In the genomic region with DNA sequence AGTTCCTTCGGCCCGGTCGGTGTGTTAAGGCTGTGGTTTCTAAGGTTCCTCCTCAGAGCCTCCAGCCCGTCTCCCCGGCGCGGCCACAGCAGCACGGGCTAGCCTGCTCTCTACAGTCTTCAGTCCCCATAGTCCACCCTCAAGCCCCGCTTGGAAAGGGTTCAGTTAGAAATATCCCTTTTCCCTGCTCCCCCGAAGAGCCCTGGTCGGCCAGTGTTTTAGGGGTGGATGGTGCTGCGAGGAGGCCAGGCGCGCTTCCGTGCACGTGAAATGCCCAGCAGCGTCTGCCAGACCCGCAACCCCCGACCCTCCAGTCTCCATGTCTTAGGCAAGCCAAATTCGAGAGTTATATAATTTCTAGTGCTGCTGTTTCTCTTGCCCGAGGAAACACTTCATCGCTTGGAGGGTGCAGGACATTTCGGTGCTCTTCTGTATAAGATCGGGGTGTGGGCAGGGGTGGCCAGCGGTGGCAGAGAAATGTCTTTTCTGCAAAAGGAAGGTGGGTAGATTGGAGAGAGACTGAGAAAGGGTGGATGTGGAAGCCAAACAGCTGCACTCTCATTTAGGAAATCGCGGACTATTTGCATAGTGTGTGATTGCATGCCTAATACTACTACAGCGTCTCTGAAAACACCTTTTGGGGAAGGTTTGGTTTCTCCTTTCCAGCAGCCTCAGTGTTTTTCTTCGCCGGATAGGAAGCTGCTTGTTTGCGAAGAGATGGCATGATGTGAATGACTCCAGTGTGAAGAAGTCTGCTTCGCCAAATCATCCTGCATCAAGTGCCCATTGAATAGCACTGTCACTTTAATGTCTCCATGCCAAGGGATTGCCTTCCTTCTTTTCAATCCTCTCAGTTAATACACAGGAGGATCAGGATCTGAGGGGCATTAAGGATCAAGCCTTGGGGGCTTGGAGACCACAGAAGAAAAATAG, we compare ENCODE assay signal across 8 mouse cellular contexts. TPM values are rescaled to one million over a fixed set of nuclear protein-coding genes. Genes with fewer than 3 reads are reported as not detected.
DNase-seq lines count a peak whose midpoint lies in the region; ATAC-seq and TF ChIP-seq lines count a peak whose summit lies in the region.

A gene (plus strand): TSS at position 360 of the 933 bp plus-strand sequence.

- H3K4me1 ChIP-seq in forebrain, embryonic 11.5 days (replicated peaks; ENCODE audit: control insufficient read depth, insufficient read depth, low read length): peaks cover 3% of the 10 kb centered on the region; the same call in 1 of the 2 replicates
- H3K4me1 ChIP-seq in intestine, postnatal 0 days (replicated peaks; ENCODE audit: control insufficient read depth, insufficient read depth, low read length): 0 out of 2 replicates have a peak, but pooled peaks cover 3% of the 10 kb centered on the region
- peaks cover 10% of the 10 kb centered on the region for H3K4me1 ChIP-seq in lung, embryonic 16.5 days (replicated peaks; ENCODE audit: control insufficient read depth, insufficient read depth, low read length)

- no peaks in the 10 kb centered on the region for H3K36me3 ChIP-seq in forebrain, embryonic 11.5 days (ENCODE audit: control insufficient read depth, insufficient read depth, low read length)
- 0 out of 2 replicates have a peak, but pooled peaks cover 6% of the 10 kb centered on the region for H3K36me3 ChIP-seq in intestine, postnatal 0 days (ENCODE audit: control insufficient read depth, insufficient read depth)
- no peaks in the 10 kb centered on the region for H3K36me3 ChIP-seq in lung, embryonic 16.5 days (ENCODE audit: control insufficient read depth, insufficient read depth, low read length)

- 1% methylated on average over 32 of the region's 32 CpGs for WGBS in forebrain, embryonic 11.5 days
- WGBS in intestine, postnatal 0 days: under 1% methylated on average over 32 of the region's 32 CpGs
- under 1% methylated on average over 32 of the region's 32 CpGs for WGBS in lung, embryonic 16.5 days

- no peaks in the 10 kb centered on the region for H3K27me3 ChIP-seq in forebrain, embryonic 11.5 days (ENCODE audit: control insufficient read depth, insufficient read depth, low read length)
- H3K27me3 ChIP-seq in intestine, postnatal 0 days (replicated peaks; ENCODE audit: control insufficient read depth, insufficient read depth, low read length): peaks cover 7% of the 10 kb centered on the region
- peaks cover 9% of the 10 kb centered on the region for H3K27me3 ChIP-seq in lung, embryonic 16.5 days (ENCODE audit: control insufficient read depth, insufficient read depth, low read depth, low read length)

- no peak within 1 kb of the TSS for H3K27ac ChIP-seq in forebrain, embryonic 11.5 days (ENCODE audit: low read depth, low read length)
- H3K27ac ChIP-seq in intestine, postnatal 0 days (ENCODE audit: low read depth, low read length): peak within 1 kb of the TSS; percentile 71
- H3K27ac ChIP-seq in lung, embryonic 16.5 days (ENCODE audit: low read length): peak within 1 kb of the TSS; percentile 70

- H3K9ac ChIP-seq in forebrain, embryonic 11.5 days (ENCODE audit: low read length): peak within 1 kb of the TSS; percentile 68
- peak within 1 kb of the TSS; percentile 66 for H3K9ac ChIP-seq in intestine, postnatal 0 days (ENCODE audit: low read depth, low read length)
- peak within 1 kb of the TSS; percentile 78 for H3K9ac ChIP-seq in lung, embryonic 16.5 days (ENCODE audit: low read length)

- peak; percentile 45 to 55 for DNase-seq in kidney, postnatal 36 days
- no peak for DNase-seq in kidney, adult 18-20 months
- no peak for DNase-seq in adrenal gland, adult 2 months
- no peak for DNase-seq in forebrain, embryonic 11.5 days (ENCODE audit: low spot score)
- DNase-seq in right cerebral cortex, postnatal 36 days (ENCODE audit: low spot score in 2 of 2): peak; percentile 24 to 47
- DNase-seq in natural killer cell, adult 2 months (ENCODE audit: low spot score in 2 of 2): no peak

- no peaks in the 10 kb centered on the region for H3K9me3 ChIP-seq in forebrain, embryonic 11.5 days (ENCODE audit: control insufficient read depth, low read length)
- no peaks in the 10 kb centered on the region for H3K9me3 ChIP-seq in intestine, postnatal 0 days (ENCODE audit: control insufficient read depth)
- H3K9me3 ChIP-seq in lung, embryonic 16.5 days (ENCODE audit: control insufficient read depth, low read length): no peaks in the 10 kb centered on the region

- H3K4me2 ChIP-seq in forebrain, embryonic 11.5 days (ENCODE audit: low read depth, low read length, severe bottlenecking): peak within 1 kb of the TSS; percentile 79
- peak within 1 kb of the TSS; percentile 96 for H3K4me2 ChIP-seq in intestine, postnatal 0 days (replicated peaks; ENCODE audit: low read depth)
- peak within 1 kb of the TSS; percentile 62 for H3K4me2 ChIP-seq in lung, embryonic 16.5 days (ENCODE audit: low read depth, low read length)

- no peak for TF ChIP-seq CTCF in intestine, postnatal 0 days (IDR thresholded peaks at IDR 0.05; ENCODE audit: low read depth)

- no peak for ATAC-seq in forebrain, embryonic 11.5 days (replicated peaks; ENCODE audit: low FRiP score)
- peak; percentile 74 for ATAC-seq in intestine, postnatal 0 days
- no peak; the same call in 1 of the 2 replicates for ATAC-seq in lung, embryonic 16.5 days (ENCODE audit: low read depth)

- H3K4me3 ChIP-seq in forebrain, embryonic 11.5 days (ENCODE audit: low read depth, low read length): peak within 1 kb of the TSS; percentile 58
- H3K4me3 ChIP-seq in intestine, postnatal 0 days (ENCODE audit: low read depth, low read length): peak within 1 kb of the TSS; percentile 62
- H3K4me3 ChIP-seq in lung, embryonic 16.5 days (ENCODE audit: low read length): peak within 1 kb of the TSS; percentile 80

RNA-seq across cellular contexts. Expression of the gene that starts here (rescaled TPM):
- 10 to 100 TPM; 84.3 to 91.7 TPM for total RNA-seq in adrenal gland, adult 2 months (2021)
- 15.3 and 23.8 TPM in 2 replicates for polyA plus RNA-seq in adrenal gland, adult 2 months (2012; rRNA removed)
- polyA plus RNA-seq in forebrain, embryonic 11.5 days (2014; fragmentation: Nextera tagmentation; extraction: Ambion mirVana): 3.0 TPM in 2 replicates
- polyA plus RNA-seq in intestine, postnatal 0 days (2015; fragmentation: Nextera tagmentation; extraction: Ambion mirVana): 1.1 TPM in 2 replicates
- polyA plus RNA-seq in lung, embryonic 16.5 days (2015; fragmentation: Nextera tagmentation; extraction: Ambion mirVana): 1.1 and 1.2 TPM in 2 replicates

Comparison
In these comparisons a context has a peak if more than half of its experiments do, and no peak if none do; other contexts are left out.
1. DNase-seq: peak in kidney, postnatal 36 days (2 of 2) and right cerebral cortex, postnatal 36 days (2 of 2); none in kidney, adult 18-20 months (single experiment), adrenal gland, adult 2 months (single experiment), forebrain, embryonic 11.5 days (single experiment) and natural killer cell, adult 2 months (0 of 2).
2. Peak in every context shown above with its lines, with median percentiles within 50 percentile points of each other: H3K4me2 ChIP-seq, H3K4me3 ChIP-seq and H3K9ac ChIP-seq.